Mouse (Mus musculus) heart, adult 2 months (tissue): Measurements from ENCODE around the gene Tmem269.

Experiments
- CTCF ChIP-seq: fragments of 200-600 bp; IDR thresholded peaks from 2 replicates; pipeline ENCODE4 v1.8.1; 2022; ENCODE audit warnings: antibody characterized with exemption, mild to moderate bottlenecking, moderate library complexity
- EP300 ChIP-seq: fragments of 200-500 bp; IDR thresholded peaks from 2 replicates; pipeline ENCODE4 v1.6.1; 2011; ENCODE audit warnings: low read depth, low read length, control low read depth; ENCODE audit not compliant: insufficient read depth
- POLR2A ChIP-seq: fragments of 200-500 bp; IDR thresholded peaks from 2 replicates; pipeline ENCODE4 v1.6.1; 2011; ENCODE audit warnings: mild to moderate bottlenecking, low read depth, low read length, control low read depth; ENCODE audit not compliant: insufficient read depth

DNA sequence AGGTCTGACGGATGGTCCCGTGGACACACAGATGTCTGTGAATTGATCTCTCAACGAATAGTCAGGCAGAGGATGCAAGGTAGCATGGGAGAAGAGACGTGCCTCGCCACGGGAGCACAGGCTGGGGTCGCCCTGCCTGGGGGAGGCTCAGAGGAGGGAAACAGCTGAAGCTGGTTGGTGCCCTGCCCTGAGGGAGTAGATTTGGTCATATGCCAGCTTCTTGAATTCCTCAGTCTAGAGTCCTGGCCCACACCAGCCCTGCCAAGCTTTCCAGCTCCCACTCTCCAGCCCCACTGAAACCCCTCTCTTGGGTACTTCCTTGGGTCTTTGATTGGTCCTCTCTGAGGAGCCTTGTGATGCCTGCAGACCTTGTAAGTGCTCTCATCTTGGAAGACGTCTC is 1.4 kb downstream of the Tmem269 start:
- TF ChIP-seq POLR2A (no peak), CTCF (no peak), EP300 (no peak)
